Mouse (Mus musculus): ENCODE measurements around the gene Hist1h1a.

Hist1h1a gene

GRCm38 (mm10) chr13:23760972-23761864 is 2.2 kb upstream of the Hist1h1a start, which contains the start of gene Hist1h4a:
TSS of gene Hist1h4a (minus strand) at chr13:23761230.
- whole genome bisulfite sequencing, result under 1% methylated on average over 63 of the region's 72 CpGs

- under 1% methylated on average over 43 of the region's 52 CpGs for WGBS
Observed at GRCm38 (mm10) chr13:23761871-23762821, 1.3 kb upstream of the Hist1h1a start, which contains the start of gene Hist1h3a. TSS of gene Hist1h3a (minus strand) at chr13:23762386.

DNA sequence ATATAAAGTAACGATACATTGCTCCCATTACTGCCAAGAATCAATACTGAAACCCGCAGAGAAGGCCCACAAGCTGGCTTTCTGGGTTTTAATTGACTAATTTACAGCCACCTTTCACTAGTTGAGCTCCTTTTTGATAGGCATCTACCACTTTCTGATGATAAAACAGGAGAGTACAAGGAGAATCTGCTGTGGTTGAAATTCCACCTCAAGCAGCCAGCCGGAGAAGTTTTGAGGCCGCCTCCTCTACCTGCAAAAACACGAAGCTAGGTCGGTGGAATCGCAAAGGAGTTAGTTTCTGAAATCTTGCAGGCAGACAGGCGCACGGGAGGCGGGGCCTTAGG is 252 bp upstream of the Hist1h1a start:
- WGBS, result 2% methylated on average over 10 of the region's 10 CpGs

DNA sequence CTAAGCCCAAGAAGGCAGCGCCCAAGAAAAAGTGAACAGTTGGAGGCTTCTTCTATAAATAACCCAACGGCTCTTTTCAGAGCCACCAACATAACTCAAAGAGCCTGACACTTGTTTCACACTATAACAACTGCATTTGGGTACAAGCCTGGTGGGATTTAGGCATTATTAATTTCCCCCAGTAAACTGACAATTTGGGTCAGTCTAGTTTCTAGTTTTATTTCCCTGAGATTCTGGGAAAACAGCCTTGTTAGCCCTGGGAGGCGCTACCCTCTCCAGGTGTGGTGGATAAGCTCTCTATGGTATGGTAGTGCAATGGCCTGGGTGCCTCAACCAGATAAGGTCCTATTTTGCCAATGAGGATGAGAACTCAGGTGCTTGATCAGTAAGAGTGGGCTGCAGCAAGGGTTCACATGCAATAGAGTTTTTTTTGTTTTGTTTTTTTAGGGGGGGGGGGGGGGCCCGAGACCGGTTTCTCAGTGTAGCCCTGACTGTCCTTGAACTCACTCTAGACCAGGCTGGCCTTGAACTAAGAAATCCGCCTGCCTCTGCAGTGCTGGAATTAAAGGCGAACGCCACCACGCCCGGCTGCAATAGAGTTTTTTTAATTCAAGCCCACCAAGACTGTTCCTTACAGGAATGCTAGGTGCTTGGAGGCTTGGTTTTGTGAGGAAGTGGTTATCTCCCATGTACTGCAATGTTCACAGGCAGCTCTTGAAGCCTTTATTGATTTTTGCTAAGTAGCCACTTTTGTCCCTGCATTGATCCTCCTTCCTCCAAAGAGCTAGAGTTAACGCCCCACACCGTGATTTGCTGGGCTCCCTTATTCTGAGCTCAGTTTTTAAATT is 1.1 kb downstream of the Hist1h1a start:
- 49% methylated on average over 12 of the region's 12 CpGs for WGBS

GRCm38 (mm10) chr13:23765172-23765513 is 1.7 kb downstream of the Hist1h1a start:
- WGBS, result 90% methylated on average over 1 of the region's 1 CpGs

GRCm38 (mm10) chr13:23768834-23769397 is 5.5 kb downstream of the Hist1h1a start:
- WGBS, result 56% methylated on average over 5 of the region's 5 CpGs

GRCm38 (mm10) chr13:23769613-23770012 is 6.1 kb downstream of the Hist1h1a start, which contains the start of gene Trim38:
TSS of gene Trim38 (plus strand) at chr13:23769913.
- WGBS, result 94% methylated on average over 2 of the region's 2 CpGs

GRCm38 (mm10) chr13:23772561-23773313 is 9.3 kb downstream of the Hist1h1a start:
- WGBS, result 26% methylated on average over 21 of the region's 21 CpGs

DNA sequence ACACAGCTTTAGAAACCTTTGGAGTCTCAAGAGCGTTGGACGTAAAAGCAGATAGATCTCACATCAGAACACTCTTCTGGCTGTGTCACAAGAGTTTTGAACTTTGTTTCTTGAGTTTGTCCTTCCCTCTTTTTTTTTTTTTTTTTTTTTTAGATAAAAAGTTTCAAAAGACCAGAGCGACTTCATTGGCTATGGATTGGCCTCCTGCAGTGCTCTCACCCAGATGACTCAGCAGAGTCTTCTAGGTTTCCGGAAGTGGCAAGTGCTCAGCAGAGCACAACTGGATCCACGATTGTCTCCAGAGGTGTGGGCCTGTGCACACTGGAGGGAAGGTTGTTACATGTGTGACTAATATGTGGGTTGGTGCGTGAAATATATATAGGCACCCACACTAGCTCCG is 14.9 kb downstream of the Hist1h1a start:
- WGBS, result 93% methylated on average over 7 of the region's 7 CpGs

GRCm38 (mm10) chr13:23779025-23779424 is 15.6 kb downstream of the Hist1h1a start:
- 96% methylated on average over 4 of the region's 4 CpGs for WGBS

- WGBS, result 40% methylated on average over 2 of the region's 2 CpGs
Observed at GRCm38 (mm10) chr13:23792520-23792919, 29.1 kb downstream of the Hist1h1a start.

GRCm38 (mm10) chr13:23799405-23799804 is 35.9 kb downstream of the Hist1h1a start:
- WGBS, result 81% methylated on average over 5 of the region's 5 CpGs

DNA sequence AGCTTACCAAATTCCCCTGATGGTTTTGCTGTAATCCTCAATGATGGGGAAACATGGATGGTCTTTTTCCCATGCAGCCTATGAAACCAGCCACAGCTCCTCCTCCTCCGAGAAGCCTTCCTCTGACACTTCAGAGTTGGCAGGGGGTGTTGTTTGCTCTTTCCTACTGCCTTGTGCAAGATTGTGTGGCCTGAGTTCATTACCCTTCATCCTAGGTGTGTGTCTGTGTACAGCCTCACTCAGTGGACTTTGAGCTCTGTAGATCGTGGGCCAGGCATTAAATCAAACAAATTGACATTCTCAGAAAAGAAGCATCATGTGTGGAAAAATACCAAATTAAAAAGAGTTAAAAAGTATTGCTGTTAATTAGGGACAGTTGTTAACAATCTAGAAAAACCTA is 41.1 kb downstream of the Hist1h1a start:
- WGBS, result 86% methylated on average over 2 of the region's 2 CpGs

DNA sequence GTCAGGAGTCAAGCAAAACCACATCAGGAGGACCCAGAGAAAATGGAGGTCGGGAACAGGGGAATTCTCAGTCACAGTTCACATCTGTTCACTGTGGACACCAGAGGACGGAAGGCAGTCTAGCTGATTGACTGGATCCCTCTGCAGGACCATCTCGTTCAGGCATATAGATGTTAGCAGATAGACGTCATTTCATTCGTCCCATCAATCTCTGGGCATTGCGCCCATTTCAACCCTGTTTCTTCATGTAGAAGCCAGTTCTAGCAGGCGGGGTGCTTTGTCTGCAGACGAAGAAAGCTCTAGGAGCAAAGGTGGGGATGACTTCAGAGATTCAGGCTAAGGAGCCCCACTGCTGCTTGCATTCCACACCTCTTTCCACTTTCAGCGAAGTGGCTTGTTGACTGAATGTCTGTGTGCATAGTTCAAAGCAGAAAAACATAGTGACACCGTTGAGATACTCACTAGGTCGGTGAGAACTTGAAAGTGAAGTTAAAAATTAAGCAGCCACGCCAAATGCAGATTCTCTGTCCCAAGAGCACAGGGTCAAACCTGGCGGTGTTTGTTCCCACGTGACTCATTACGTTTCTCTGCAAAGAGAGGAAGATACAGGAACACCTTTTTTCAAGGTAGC is 43.1 kb downstream of the Hist1h1a start, which contains the start of gene Slc17a2:
Slc17a2 (plus strand) TSS at position 572 of the 631 bp plus-strand sequence.
- 85% methylated on average over 15 of the region's 15 CpGs for WGBS

Measured in cerebral cortex, adult 2 months (tissue).